Mouse (Mus musculus) embryo, embryonic 10 days (tissue): ENCODE measurements at regions not wholly inside any gene's neighbourhood (a gene's known extent, or its start where the extent isn't known, plus 50 kb on each side); places are given as distances from the start of the nearest gene placed in this dataset.
"Not testable (repeated sequence)": the region's sequence is repeated elsewhere in the genome, so short reads cannot be mapped to it uniquely, and the experiment has no call there.

Source experiments
- DNase-seq: peaks from one replicate; pipeline ENCODE4 v3.0.0-alpha.2; 2015; ENCODE audit warnings: low spot score

- not testable (repeated sequence) for DNase-seq
Observed at GRCm38 (mm10) chr1:14688041-14688440, 1405.1 kb downstream of the 4930444P10Rik start.

GRCm38 (mm10) chr1:14686172-14686571, 1407.0 kb downstream of the 4930444P10Rik start:
- DNase-seq: peak; percentile 47

- DNase-seq: no peak
Observed at GRCm38 (mm10) chr1:14680443-14680842, 1412.7 kb downstream of the 4930444P10Rik start.

DNA sequence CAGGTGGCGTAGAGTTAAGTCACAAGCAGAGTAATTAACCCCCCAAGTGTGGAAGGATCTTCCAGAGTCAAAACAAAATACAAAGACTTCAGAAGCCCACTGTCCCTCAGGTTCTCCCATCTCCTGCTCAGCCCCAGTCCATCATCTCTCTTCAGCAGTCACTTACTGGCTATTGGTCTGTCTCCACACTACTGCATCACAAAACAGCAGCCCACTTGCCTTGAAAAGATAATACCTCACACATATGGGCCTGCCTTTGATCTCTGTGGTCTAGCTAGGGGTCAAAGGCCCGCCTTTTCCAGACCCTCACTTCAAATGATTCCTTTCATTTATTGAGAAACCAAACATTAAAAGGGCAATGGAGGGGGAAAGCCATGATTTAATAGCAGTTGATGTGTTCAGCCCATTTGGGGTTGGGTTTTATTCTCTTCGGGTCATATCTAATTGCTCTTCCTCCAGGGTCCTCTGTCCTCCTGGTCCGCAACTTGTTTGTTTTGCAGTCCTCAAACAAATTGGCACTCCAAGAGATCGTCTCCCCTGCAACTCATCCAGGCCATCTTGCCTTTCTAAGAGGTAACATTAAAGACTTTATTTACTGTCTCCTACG, 1420.6 kb downstream of the 4930444P10Rik start:
- peak; percentile 63 for DNase-seq

DNA sequence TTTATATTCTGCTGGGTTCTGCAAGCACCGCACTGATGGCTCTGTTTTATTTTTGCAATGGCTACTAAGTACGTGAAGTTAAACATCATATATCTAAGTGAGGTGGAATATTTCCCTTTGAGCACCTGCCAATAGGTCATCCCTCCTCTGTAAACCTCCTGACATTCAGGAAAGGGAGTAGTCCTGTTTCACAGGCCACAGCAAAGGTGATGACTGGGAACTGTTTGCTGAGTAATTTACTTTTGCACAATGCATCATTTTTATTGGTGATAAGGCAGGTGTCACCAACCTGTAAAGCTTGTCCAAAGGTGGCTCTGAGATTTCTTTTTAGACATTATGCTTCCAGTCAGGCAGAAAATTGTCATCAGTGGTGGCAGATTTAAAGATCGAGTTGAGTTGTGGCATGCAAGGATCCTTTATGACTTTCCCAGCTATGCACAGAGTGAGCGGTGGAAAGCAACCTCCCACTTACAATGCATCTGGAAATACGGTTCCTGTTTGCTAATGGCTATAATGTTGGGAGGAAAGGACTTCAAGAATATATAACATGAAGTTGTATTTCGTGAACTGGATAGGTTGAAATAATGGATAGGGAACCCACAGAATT, 1430.3 kb downstream of the 4930444P10Rik start:
- no peak for DNase-seq

DNA sequence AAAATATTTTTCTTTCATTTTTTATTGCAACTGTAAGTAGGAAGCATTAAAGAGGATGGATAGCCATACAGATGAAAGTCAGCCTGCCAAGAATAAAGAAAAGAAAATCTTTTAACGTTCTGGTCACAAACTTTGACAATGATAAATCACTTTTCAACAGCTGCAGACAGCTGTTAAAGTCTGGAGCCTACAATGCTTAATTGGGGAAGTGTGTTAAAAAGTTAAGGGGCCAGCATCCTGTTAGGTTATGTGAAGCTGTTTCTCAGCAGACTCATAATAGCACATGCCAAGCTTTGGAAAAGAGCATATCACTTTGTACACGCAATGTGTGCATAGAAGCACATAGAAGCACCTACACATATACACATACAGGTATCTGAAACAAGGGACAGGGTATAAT, 1431.3 kb downstream of the 4930444P10Rik start:
- no peak for DNase-seq

DNA sequence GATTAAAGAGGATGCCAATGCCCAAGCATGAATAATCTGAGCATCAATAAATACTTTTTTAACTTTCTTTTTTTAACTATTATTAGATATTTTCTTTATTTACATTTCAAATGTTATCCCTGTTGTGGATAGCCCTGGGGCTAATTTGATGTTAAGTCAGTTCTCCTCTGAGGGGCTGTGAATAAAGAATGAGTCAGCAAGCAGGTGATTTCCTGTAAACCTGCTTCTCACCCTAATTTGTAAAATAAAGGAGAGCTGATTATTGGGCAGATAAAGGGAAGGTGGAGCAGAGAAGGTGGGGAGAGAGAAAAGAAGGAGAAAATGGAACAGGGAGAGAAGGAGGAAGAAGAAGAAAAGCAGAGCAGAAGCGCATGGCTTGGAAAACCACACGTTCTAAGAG, 1442.8 kb downstream of the 4930444P10Rik start:
- no peak for DNase-seq

DNA sequence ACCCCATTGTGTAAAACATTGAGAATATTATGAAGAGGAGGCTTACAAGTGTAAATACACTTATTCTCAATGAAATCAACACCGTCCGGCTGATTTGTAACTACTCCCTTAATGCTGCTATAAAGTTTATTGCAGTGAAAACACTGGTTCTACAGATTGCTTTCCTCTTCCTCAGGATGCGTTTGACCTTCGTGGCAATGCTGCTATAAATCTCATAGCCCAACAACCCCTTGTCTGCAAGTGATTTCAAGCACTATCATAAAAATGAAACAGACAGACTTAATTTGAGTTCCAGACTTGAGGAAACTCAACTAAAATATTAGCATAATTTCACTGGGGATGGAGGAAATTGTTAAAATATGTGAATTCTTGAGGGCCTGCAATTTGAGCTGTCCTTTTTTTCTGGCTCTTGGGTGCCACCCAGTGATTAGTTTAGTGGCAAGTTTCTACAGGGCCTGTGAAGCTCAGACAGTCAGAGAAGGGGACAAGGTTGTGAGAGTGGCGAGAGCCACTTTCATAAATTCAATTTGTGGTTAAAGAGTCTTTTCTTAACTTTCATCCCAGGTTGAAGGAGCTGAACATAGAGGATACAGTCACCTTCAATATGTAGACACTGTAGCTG, 1457.4 kb downstream of the 4930444P10Rik start:
- peak; percentile 48 for DNase-seq

DNA sequence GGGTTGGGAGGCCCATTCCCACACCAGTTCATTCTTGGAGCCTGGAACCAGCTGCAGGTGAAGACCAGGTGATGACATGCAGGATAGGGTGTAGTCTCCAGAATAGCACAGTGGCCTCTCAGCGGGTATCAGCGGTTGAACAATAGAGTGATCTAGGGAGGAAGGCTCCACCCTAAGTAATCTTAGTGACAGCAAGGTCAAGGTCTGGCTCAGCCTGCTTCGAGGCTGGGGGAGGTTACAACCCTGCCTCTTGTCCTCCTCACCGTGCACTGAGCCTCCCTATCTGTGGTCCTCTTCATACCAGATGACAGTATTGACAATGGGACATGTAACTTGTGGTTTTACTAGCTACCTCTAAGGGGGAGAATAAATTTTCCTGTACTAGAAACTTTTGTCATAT, 1461.1 kb downstream of the 4930444P10Rik start:
- no peak for DNase-seq

DNA sequence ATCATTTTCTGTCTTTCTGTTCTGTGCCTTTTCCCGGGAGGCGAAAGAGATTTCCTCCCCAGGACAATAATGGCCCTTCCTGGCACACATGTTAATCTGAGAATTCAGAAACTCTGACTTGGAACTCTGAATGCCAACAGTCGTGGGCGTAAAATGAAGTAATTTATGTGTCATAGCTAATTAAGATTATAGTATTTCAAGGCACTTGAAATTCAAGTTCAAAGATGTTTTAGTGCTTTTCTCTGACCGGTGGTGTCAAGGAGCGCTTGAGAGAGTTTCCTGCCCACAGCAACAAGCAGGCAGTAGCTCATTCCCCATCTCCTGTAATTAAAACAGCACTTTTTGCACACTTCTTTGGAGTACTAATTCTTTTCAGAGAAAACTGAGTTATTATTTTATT, 1465.9 kb downstream of the 4930444P10Rik start:
- no peak for DNase-seq

- no peak for DNase-seq
Observed at GRCm38 (mm10) chr1:14626685-14627084, 1466.4 kb downstream of the 4930444P10Rik start.

DNA sequence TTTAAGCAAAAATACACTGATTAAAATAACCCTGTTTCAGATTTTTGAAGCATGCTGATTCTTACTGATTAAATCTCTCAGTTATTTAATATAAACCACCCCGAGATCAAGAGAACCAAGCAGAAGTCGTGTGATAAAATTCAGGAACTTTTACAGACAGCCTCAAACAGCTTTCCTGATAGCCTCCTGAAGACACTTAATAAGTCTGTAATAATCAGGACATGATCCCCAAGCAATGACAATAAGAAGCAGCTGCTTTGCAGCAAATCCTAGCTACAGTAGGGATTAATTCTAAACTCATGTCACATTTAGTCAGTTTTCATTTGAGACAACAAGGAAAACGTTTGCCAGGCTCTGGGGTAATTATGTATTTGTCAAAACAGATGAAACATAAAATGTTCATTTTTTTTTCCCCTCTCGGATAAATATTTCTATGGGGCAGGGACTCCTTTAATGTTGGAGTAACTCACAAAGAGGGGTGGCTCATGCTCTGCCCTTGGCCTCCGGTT, 1472.1 kb downstream of the 4930444P10Rik start:
- no peak for DNase-seq

GRCm38 (mm10) chr1:14613232-14613894, 1479.8 kb downstream of the 4930444P10Rik start:
- no peak for DNase-seq

GRCm38 (mm10) chr1:14609054-14609453, 1484.1 kb downstream of the 4930444P10Rik start:
- DNase-seq: peak; percentile 67

DNA sequence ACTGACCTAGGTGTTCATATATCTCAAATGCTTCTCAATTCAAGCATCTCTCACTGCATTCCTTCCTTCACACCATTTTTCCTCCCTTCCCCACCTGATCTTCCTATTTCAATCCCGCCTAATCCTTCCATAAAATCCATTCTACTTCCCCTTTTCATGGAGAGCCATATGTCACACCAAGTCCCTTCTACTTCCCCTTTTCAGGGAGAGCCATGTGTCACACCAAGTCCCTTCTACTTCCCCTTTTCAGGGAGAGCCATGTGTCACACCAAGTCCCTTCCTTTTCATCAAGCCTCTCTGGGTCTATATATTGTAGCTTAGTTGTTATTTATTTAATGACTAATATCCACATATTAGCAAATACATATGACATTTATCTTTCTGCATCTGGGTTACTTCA, 1497.2 kb downstream of the 4930444P10Rik start:
- DNase-seq: no peak

GRCm38 (mm10) chr1:14589905-14590304, 1503.2 kb downstream of the 4930444P10Rik start:
- DNase-seq: no peak

GRCm38 (mm10) chr1:14579376-14579775, 1513.7 kb downstream of the 4930444P10Rik start:
- DNase-seq: no peak

GRCm38 (mm10) chr1:14576263-14576662, 1516.9 kb downstream of the 4930444P10Rik start:
- no peak for DNase-seq

DNA sequence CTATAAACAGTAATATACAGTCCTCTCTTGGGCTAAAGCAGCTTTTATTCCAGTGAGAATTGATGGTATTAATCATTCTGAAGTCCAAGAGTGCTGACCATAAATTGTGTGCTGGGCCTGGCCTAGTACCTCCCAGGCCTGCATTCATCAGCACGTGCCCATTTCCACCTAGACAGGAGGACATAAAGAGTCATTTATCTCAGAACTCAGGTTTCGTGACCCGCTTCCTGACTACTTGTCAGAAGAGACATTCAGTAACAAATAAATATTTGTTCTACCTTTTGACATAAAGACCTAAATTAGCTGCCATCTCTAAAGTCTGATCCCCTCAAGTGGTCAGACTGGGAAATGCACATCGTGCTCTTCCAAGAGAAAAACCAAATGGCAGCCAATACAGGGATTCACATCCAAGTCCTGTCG, 1522.6 kb downstream of the 4930444P10Rik start:
- DNase-seq: peak; percentile 69

- no peak for DNase-seq
Observed at GRCm38 (mm10) chr1:14570113-14570512, 1523.0 kb downstream of the 4930444P10Rik start.

GRCm38 (mm10) chr1:14567006-14567405, 1526.1 kb downstream of the 4930444P10Rik start:
- DNase-seq: peak; percentile 9

- no peak for DNase-seq
Observed at GRCm38 (mm10) chr1:14566386-14566785, 1526.7 kb downstream of the 4930444P10Rik start.
